Mouse (Mus musculus) thymus, adult 2 months (tissue): ENCODE data around the gene 9130230L23Rik. TPM values are rescaled to one million over a fixed set of nuclear protein-coding genes. Genes with fewer than 3 reads are reported as not detected.

Experiments used
- DNase-seq: peaks from one replicate; pipeline ENCODE4 v3.0.0; 2021
- H3K27ac ChIP-seq: fragments of 200-500 bp; 2 replicates; pipeline ENCODE4 v1.5.1; 2012; ENCODE audit warnings: low read length, control low read depth; ENCODE audit not compliant: control insufficient read depth, insufficient read depth
- H3K27me3 ChIP-seq: fragments of 200-500 bp; 2 replicates; pipeline ENCODE4 v1.6.1; 2012; ENCODE audit warnings: mild to moderate bottlenecking, low read length, moderate library complexity, mixed read lengths; ENCODE audit not compliant: control insufficient read depth, insufficient read depth
- H3K36me3 ChIP-seq: fragments of 200-500 bp; 2 replicates; pipeline ENCODE4 v1.6.1; 2012; ENCODE audit warnings: mild to moderate bottlenecking, low read length, moderate library complexity; ENCODE audit not compliant: control insufficient read depth, insufficient read depth
- H3K4me1 ChIP-seq: fragments of 200-500 bp; replicated peaks from 2 replicates; pipeline ENCODE4 v1.6.1; 2012; ENCODE audit warnings: low read length; ENCODE audit not compliant: control insufficient read depth, insufficient read depth
- H3K4me3 ChIP-seq: fragments of 200-500 bp; 2 replicates; pipeline ENCODE4 v1.5.1; 2012; ENCODE audit warnings: mild to moderate bottlenecking, low read length, control low read depth, moderate library complexity; ENCODE audit not compliant: control insufficient read depth, insufficient read depth
- CTCF ChIP-seq: fragments of 200-500 bp; IDR thresholded peaks from 2 replicates; pipeline ENCODE4 v1.5.1; 2012; ENCODE audit warnings: mild to moderate bottlenecking, control low read depth, low read length, moderate library complexity, borderline replicate concordance; ENCODE audit not compliant: control insufficient read depth, poor library complexity, insufficient read depth; ENCODE audit errors: extremely low read depth
- POLR2A ChIP-seq: fragments of 200-500 bp; IDR thresholded peaks from 2 replicates; pipeline ENCODE4 v1.6.1; 2012; ENCODE audit warnings: mild to moderate bottlenecking, low read length, control low read depth, moderate library complexity; ENCODE audit not compliant: control insufficient read depth, poor library complexity, insufficient read depth; ENCODE audit errors: extremely low read depth
- WGBS: fragments of 180-500 bp; shearing (Covaris S2); methylation state at CpG from one replicate; pipeline ENCODE4 v1.1.7; 2018; 5-methylcytosine and 5-hydroxymethylcytosine counted together
- polyA plus RNA-seq: library from polyadenylated mRNA; depleted of rRNA; stranded (reverse); fragments of >200 nt; gene quantifications from 2 replicates; pipeline ENCODE4 v1.2.3, GENCODE M21; 2012; rRNA removed

The 9130230L23Rik gene
- polyA plus RNA-seq, result 0.08 and 0.35 TPM in 2 replicates

- H3K27ac ChIP-seq, result no peak within 1 kb of the TSS
- DNase-seq, result no peak
- H3K36me3 ChIP-seq, result no peaks in the 10 kb centered on the region
- no peak for TF ChIP-seq POLR2A
- no peak for TF ChIP-seq CTCF
- H3K4me1 ChIP-seq, result peaks cover 14% of the 10 kb centered on the region
- no peak within 1 kb of the TSS for H3K4me3 ChIP-seq
- H3K27me3 ChIP-seq, result no peaks in the 10 kb centered on the region
- 87% methylated on average over 14 of the region's 14 CpGs for WGBS
Measured at GRCm38 (mm10) chr5:66004134-66004925, at the start of gene 9130230L23Rik. TSS of gene 9130230L23Rik (minus strand) at chr5:66004285.

- Histone ChIP-seq H3K36me3 (no peaks in the 10 kb centered on the region), H3K27ac (no peak overlapping the region), H3K4me3 (no peak overlapping the region), H3K4me1 (no peaks in the 10 kb centered on the region), H3K27me3 (no peaks in the 10 kb centered on the region)
- WGBS, result 91% methylated on average over 20 of the region's 20 CpGs
- no peak for TF ChIP-seq CTCF
- TF ChIP-seq POLR2A, result no peak
- DNase-seq, result no peak
Measured at GRCm38 (mm10) chr5:66052777-66053548, 48.9 kb upstream of the 9130230L23Rik start.

- 92% methylated on average over 5 of the region's 5 CpGs for WGBS
- Histone ChIP-seq H3K36me3 (no peaks in the 10 kb centered on the region), H3K27me3 (no peaks in the 10 kb centered on the region), H3K4me3 (no peak overlapping the region), H3K4me1 (0 out of 2 replicates have a peak, but pooled peaks cover 2% of the 10 kb centered on the region), H3K27ac (no peak overlapping the region)
- DNase-seq, result no peak
- no peak for TF ChIP-seq CTCF
Measured at GRCm38 (mm10) chr5:66050841-66051240, 46.8 kb upstream of the 9130230L23Rik start.

GRCm38 (mm10) chr5:66046356-66046755, 42.3 kb upstream of the 9130230L23Rik start:
- DNase-seq, result no peak
- Histone ChIP-seq H3K4me1 (0 out of 2 replicates have a peak, but pooled peaks cover 2% of the 10 kb centered on the region), H3K4me3 (no peak overlapping the region), H3K27ac (no peak overlapping the region), H3K27me3 (no peaks in the 10 kb centered on the region), H3K36me3 (no peaks in the 10 kb centered on the region)
- no peak for TF ChIP-seq POLR2A
- no peak for TF ChIP-seq CTCF
- WGBS, result 96% methylated on average over 3 of the region's 3 CpGs

GRCm38 (mm10) chr5:66043897-66044296, 39.8 kb upstream of the 9130230L23Rik start:
- no peaks in the 10 kb centered on the region for H3K27me3 ChIP-seq
- no peak overlapping the region for H3K27ac ChIP-seq

GRCm38 (mm10) chr5:66042651-66043340, 38.7 kb upstream of the 9130230L23Rik start:
- Histone ChIP-seq H3K36me3 (no peaks in the 10 kb centered on the region), H3K4me3 (no peak overlapping the region), H3K4me1 (0 out of 2 replicates have a peak, but pooled peaks cover 2% of the 10 kb centered on the region), H3K27me3 (no peaks in the 10 kb centered on the region), H3K27ac (no peak overlapping the region)
- TF ChIP-seq CTCF (no peak), POLR2A (no peak)
- no peak for DNase-seq
- WGBS, result 94% methylated on average over 10 of the region's 10 CpGs

More at GRCm38 (mm10) chr5:66043897-66044296, 39.8 kb upstream of the 9130230L23Rik start:
- no peak for DNase-seq
- 0 out of 2 replicates have a peak, but pooled peaks cover 2% of the 10 kb centered on the region for H3K4me1 ChIP-seq
- no peaks in the 10 kb centered on the region for H3K36me3 ChIP-seq
- H3K4me3 ChIP-seq, result no peak overlapping the region
- TF ChIP-seq POLR2A (no peak), CTCF (no peak)
- 86% methylated on average over 3 of the region's 3 CpGs for WGBS
